In the genomic region with DNA sequence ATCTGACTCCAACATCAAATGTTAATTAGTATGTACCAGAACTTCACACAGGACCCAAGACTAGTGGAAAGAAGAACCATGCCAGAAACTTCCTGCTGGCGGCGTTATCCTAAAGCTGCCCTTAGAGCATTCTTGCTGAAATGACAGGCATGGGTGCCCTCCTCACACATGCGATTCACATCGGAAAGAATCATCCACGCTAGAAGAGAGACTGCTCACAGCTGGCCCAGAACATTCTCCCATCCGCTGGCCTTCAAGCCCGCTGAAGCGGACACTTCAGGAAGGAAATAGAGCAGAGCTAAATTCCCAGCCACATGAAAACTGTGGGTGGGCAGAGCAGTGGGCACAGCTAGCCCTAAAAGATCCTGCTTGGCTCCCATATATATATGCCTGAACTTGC, we compare ENCODE assay signal across 20 mouse cellular contexts.
DNase-seq lines count a peak whose midpoint lies in the region; ATAC-seq lines count a peak whose summit lies in the region.
"Had no signal": no experiment of that assay in that cellular context is flagged by ENCODE, and none has a peak within 500 bp of the region (broad histone marks: within the 10 kb centered on the region; RNA-seq: fewer than 3 reads in every experiment).

No protein-coding gene starts in this region.

- no peak overlapping the region for H3K9ac ChIP-seq in heart, embryonic 11.5 days (ENCODE audit: low read depth, low read length)
- H3K9ac ChIP-seq: embryonic facial prominence, embryonic 12.5 days; forebrain, embryonic 13.5 days; forebrain, embryonic 15.5 days; forebrain, postnatal 0 days had no signal

- no peaks in the 10 kb centered on the region for H3K36me3 ChIP-seq in heart, embryonic 11.5 days (ENCODE audit: control insufficient read depth, insufficient read depth, low read length)
- H3K36me3 ChIP-seq: embryonic facial prominence, embryonic 10.5 days; embryonic facial prominence, embryonic 12.5 days; forebrain, embryonic 15.5 days had no signal

- H3K27ac ChIP-seq in heart, embryonic 11.5 days (ENCODE audit: low read depth, low read length) = no peak overlapping the region
- H3K27ac ChIP-seq: embryonic facial prominence, embryonic 10.5 days; embryonic facial prominence, embryonic 12.5 days; forebrain, embryonic 13.5 days; forebrain, embryonic 15.5 days had no signal

- no peak for ATAC-seq in heart, embryonic 11.5 days (replicated peaks; ENCODE audit: insufficient number of reproducible peaks, low FRiP score, low TSS enrichment)
- ATAC-seq: forebrain, embryonic 13.5 days; forebrain, embryonic 15.5 days; forebrain, postnatal 0 days; Patski had no signal

- H3K4me3 ChIP-seq in heart, embryonic 11.5 days (ENCODE audit: low read depth, low read length) = no peak overlapping the region
- H3K4me3 ChIP-seq: embryonic facial prominence, embryonic 10.5 days; embryonic facial prominence, embryonic 12.5 days; forebrain, embryonic 13.5 days; forebrain, embryonic 15.5 days had no signal

- no peaks in the 10 kb centered on the region for H3K4me1 ChIP-seq in heart, embryonic 11.5 days (ENCODE audit: control insufficient read depth, insufficient read depth, low read length)
- H3K4me1 ChIP-seq: embryonic facial prominence, embryonic 12.5 days had no signal

- H3K9me3 ChIP-seq in heart, embryonic 11.5 days (replicated peaks; ENCODE audit: control insufficient read depth, low read length) = no peaks in the 10 kb centered on the region
- H3K9me3 ChIP-seq: embryonic facial prominence, embryonic 10.5 days; embryonic facial prominence, embryonic 12.5 days; forebrain, embryonic 13.5 days; forebrain, embryonic 15.5 days had no signal

- peaks cover 6% of the 10 kb centered on the region for H3K27me3 ChIP-seq in heart, embryonic 11.5 days (ENCODE audit: control insufficient read depth, insufficient read depth, low read length)
- H3K27me3 ChIP-seq: forebrain, embryonic 13.5 days; forebrain, embryonic 15.5 days; Patski had no signal

- no peak overlapping the region for H3K4me2 ChIP-seq in heart, embryonic 11.5 days
- H3K4me2 ChIP-seq: embryonic facial prominence, embryonic 12.5 days; forebrain, embryonic 13.5 days; forebrain, embryonic 15.5 days had no signal

- DNase-seq in heart, adult 11 months = peak; percentile 62
- DNase-seq in Muller cell, postnatal 12 days (ENCODE audit: inconsistent ontology term) = peak; percentile 45
- DNase-seq in retina, embryonic 14.5 days (ENCODE audit: low spot score) = peak; percentile 75
- no peak for DNase-seq in T-cell, adult 2 months (ENCODE audit: low spot score)
- DNase-seq in gastrocnemius, adult 8-10 months (ENCODE audit: low spot score in 2 of 2) = no peak
- DNase-seq: adrenal gland, adult 2 months; adrenal gland, postnatal 10 days; adrenal gland, postnatal 25 days; cerebellum, adult 11-12 months; cerebellum, adult 2 months; cerebellum, adult 9-10 months; cerebellum, postnatal 10 days; cerebellum, postnatal 25 days; forebrain, postnatal 0 days had no signal

- WGBS in heart, embryonic 11.5 days (ENCODE audit: insufficient replicate concordance) = 82% methylated on average over 8 of the region's 8 CpGs

Comparison
In these comparisons a context has a peak if more than half of its experiments do, and no peak if none do; other contexts are left out.
1. DNase-seq: peak in heart, adult 11 months (single experiment), Muller cell, postnatal 12 days (single experiment) and retina, embryonic 14.5 days (single experiment); none in T-cell, adult 2 months (single experiment) and gastrocnemius, adult 8-10 months (0 of 2).